Mouse (Mus musculus): Measurements from ENCODE around the gene Arhgdia. TPM values are rescaled to one million over a fixed set of nuclear protein-coding genes. Genes with fewer than 3 reads are reported as not detected.

The Arhgdia gene
- polyA plus RNA-seq, 1 experiment from 2014 or later: 435 TPM

- Histone ChIP-seq H3K27ac (ENCODE audit: low read length) (no peak overlapping the region), H3K4me2 (ENCODE audit: low read depth, low read length) (no peak overlapping the region), H3K4me3 (ENCODE audit: low read length) (no peak overlapping the region), H3K36me3 (ENCODE audit: control insufficient read depth, insufficient read depth) (no peaks in the 10 kb centered on the region), H3K4me1 (ENCODE audit: control insufficient read depth, insufficient read depth, low read length) (peaks cover 21% of the 10 kb centered on the region), H3K9me3 (replicated peaks; ENCODE audit: control insufficient read depth, low read length) (no peaks in the 10 kb centered on the region), H3K27me3 (ENCODE audit: control insufficient read depth, insufficient read depth, low read length) (no peaks in the 10 kb centered on the region), H3K9ac (ENCODE audit: low read length) (no peak overlapping the region)
- ATAC-seq (replicated peaks; ENCODE audit: extremely low read depth, insufficient read depth, low FRiP score): no peak
- WGBS: 47% methylated on average over 5 of the region's 5 CpGs
Observed at GRCm38 (mm10) chr11:120552736-120553135, 28.7 kb downstream of the Arhgdia start.

- WGBS: 92% methylated on average over 28 of the region's 28 CpGs
- Histone ChIP-seq H3K4me2 (ENCODE audit: low read depth, low read length) (peak within 1 kb of the TSS; percentile 84), H3K36me3 (ENCODE audit: control insufficient read depth, insufficient read depth) (no peaks in the 10 kb centered on the region), H3K4me1 (ENCODE audit: control insufficient read depth, insufficient read depth, low read length) (peaks cover 26% of the 10 kb centered on the region), H3K27me3 (ENCODE audit: control insufficient read depth, insufficient read depth, low read length) (no peaks in the 10 kb centered on the region), H3K9me3 (replicated peaks; ENCODE audit: control insufficient read depth, low read length) (no peaks in the 10 kb centered on the region), H3K4me3 (ENCODE audit: low read length) (peak within 1 kb of the TSS; percentile 68), H3K27ac (ENCODE audit: low read length) (peak within 1 kb of the TSS; percentile 69), H3K9ac (ENCODE audit: low read length) (peak within 1 kb of the TSS; percentile 86)
- ATAC-seq (replicated peaks; ENCODE audit: extremely low read depth, insufficient read depth, low FRiP score): no peak
Observed at GRCm38 (mm10) chr11:120550810-120551440, 30.5 kb downstream of the Arhgdia start, which contains the start of gene Ppp1r27. Gene Ppp1r27 (minus strand): TSS chr11:120551132.

GRCm38 (mm10) chr11:120549986-120550809, 31.2 kb downstream of the Arhgdia start:
- Histone ChIP-seq H3K27me3 (ENCODE audit: control insufficient read depth, insufficient read depth, low read length) (no peaks in the 10 kb centered on the region), H3K4me2 (ENCODE audit: low read depth, low read length) (peak overlapping the region; percentile 84), H3K4me1 (ENCODE audit: control insufficient read depth, insufficient read depth, low read length) (peaks cover 26% of the 10 kb centered on the region), H3K9ac (ENCODE audit: low read length) (peak overlapping the region; percentile 86), H3K9me3 (replicated peaks; ENCODE audit: control insufficient read depth, low read length) (no peaks in the 10 kb centered on the region), H3K4me3 (ENCODE audit: low read length) (peak overlapping the region; percentile 68), H3K27ac (ENCODE audit: low read length) (peak overlapping the region; percentile 69), H3K36me3 (ENCODE audit: control insufficient read depth, insufficient read depth) (no peaks in the 10 kb centered on the region)
- no peak for ATAC-seq (replicated peaks; ENCODE audit: extremely low read depth, insufficient read depth, low FRiP score)
- 69% methylated on average over 11 of the region's 11 CpGs for WGBS

GRCm38 (mm10) chr11:120549168-120549945, 32.1 kb downstream of the Arhgdia start, which contains the start of gene Mcrip1:
Gene Mcrip1 (minus strand): TSS chr11:120549727.
- WGBS: under 1% methylated on average over 76 of the region's 87 CpGs
- no peaks in the 10 kb centered on the region for H3K27me3 ChIP-seq (ENCODE audit: control insufficient read depth, insufficient read depth, low read length)
- peak within 1 kb of the TSS; percentile 86 for H3K9ac ChIP-seq (ENCODE audit: low read length)
- peaks cover 4% of the 10 kb centered on the region for H3K36me3 ChIP-seq (ENCODE audit: control insufficient read depth, insufficient read depth)
- peaks cover 20% of the 10 kb centered on the region for H3K4me1 ChIP-seq (ENCODE audit: control insufficient read depth, insufficient read depth, low read length)
- peak within 1 kb of the TSS; percentile 87 for H3K27ac ChIP-seq (ENCODE audit: low read length)
- H3K4me2 ChIP-seq (ENCODE audit: low read depth, low read length): peak within 1 kb of the TSS; percentile 84
- H3K4me3 ChIP-seq (ENCODE audit: low read length): peak within 1 kb of the TSS; percentile 68
- no peaks in the 10 kb centered on the region for H3K9me3 ChIP-seq (replicated peaks; ENCODE audit: control insufficient read depth, low read length)
- ATAC-seq (replicated peaks; ENCODE audit: extremely low read depth, insufficient read depth, low FRiP score): peak; percentile 89

GRCm38 (mm10) chr11:120548786-120549167, 32.6 kb downstream of the Arhgdia start:
- ATAC-seq (replicated peaks; ENCODE audit: extremely low read depth, insufficient read depth, low FRiP score): no peak
- WGBS: 14% methylated on average over 7 of the region's 7 CpGs

GRCm38 (mm10) chr11:120548214-120548613, 33.2 kb downstream of the Arhgdia start:
- WGBS: 73% methylated on average over 3 of the region's 3 CpGs
- H3K27ac ChIP-seq (ENCODE audit: low read length): no peak overlapping the region
- H3K9me3 ChIP-seq (replicated peaks; ENCODE audit: control insufficient read depth, low read length): no peaks in the 10 kb centered on the region
- H3K9ac ChIP-seq (ENCODE audit: low read length): peak overlapping the region; percentile 86
- H3K4me2 ChIP-seq (ENCODE audit: low read depth, low read length): peak overlapping the region; percentile 84
- no peak for ATAC-seq (replicated peaks; ENCODE audit: extremely low read depth, insufficient read depth, low FRiP score)
- H3K4me1 ChIP-seq (ENCODE audit: control insufficient read depth, insufficient read depth, low read length): peaks cover 20% of the 10 kb centered on the region
- peaks cover 11% of the 10 kb centered on the region for H3K36me3 ChIP-seq (ENCODE audit: control insufficient read depth, insufficient read depth)
- H3K27me3 ChIP-seq (ENCODE audit: control insufficient read depth, insufficient read depth, low read length): no peaks in the 10 kb centered on the region
- H3K4me3 ChIP-seq (ENCODE audit: low read length): peak overlapping the region; percentile 68

More at GRCm38 (mm10) chr11:120548786-120549167, 32.6 kb downstream of the Arhgdia start:
- Histone ChIP-seq H3K9me3 (replicated peaks; ENCODE audit: control insufficient read depth, low read length) (no peaks in the 10 kb centered on the region), H3K4me3 (ENCODE audit: low read length) (peak overlapping the region; percentile 68), H3K27me3 (ENCODE audit: control insufficient read depth, insufficient read depth, low read length) (no peaks in the 10 kb centered on the region), H3K27ac (ENCODE audit: low read length) (peak overlapping the region; percentile 87), H3K36me3 (ENCODE audit: control insufficient read depth, insufficient read depth) (peaks cover 8% of the 10 kb centered on the region), H3K4me1 (ENCODE audit: control insufficient read depth, insufficient read depth, low read length) (peaks cover 20% of the 10 kb centered on the region), H3K4me2 (ENCODE audit: low read depth, low read length) (peak overlapping the region; percentile 84), H3K9ac (ENCODE audit: low read length) (peak overlapping the region; percentile 86)

GRCm38 (mm10) chr11:120547469-120547868, 34.0 kb downstream of the Arhgdia start:
- H3K9ac ChIP-seq (ENCODE audit: low read length): 0 out of 2 replicates have a peak overlapping the region, but pooled peaks have one; percentile 7
- no peak overlapping the region for H3K4me3 ChIP-seq (ENCODE audit: low read length)
- peaks cover 22% of the 10 kb centered on the region for H3K4me1 ChIP-seq (ENCODE audit: control insufficient read depth, insufficient read depth, low read length)
- WGBS: 57% methylated on average over 2 of the region's 2 CpGs
- no peaks in the 10 kb centered on the region for H3K27me3 ChIP-seq (ENCODE audit: control insufficient read depth, insufficient read depth, low read length)
- H3K4me2 ChIP-seq (ENCODE audit: low read depth, low read length): 0 out of 2 replicates have a peak overlapping the region, but pooled peaks have one; percentile 2
- H3K36me3 ChIP-seq (ENCODE audit: control insufficient read depth, insufficient read depth): peaks cover 18% of the 10 kb centered on the region
- H3K27ac ChIP-seq (ENCODE audit: low read length): no peak overlapping the region
- no peaks in the 10 kb centered on the region for H3K9me3 ChIP-seq (replicated peaks; ENCODE audit: control insufficient read depth, low read length)
- no peak for ATAC-seq (replicated peaks; ENCODE audit: extremely low read depth, insufficient read depth, low FRiP score)

- Histone ChIP-seq H3K4me1 (ENCODE audit: control insufficient read depth, insufficient read depth, low read length) (peaks cover 26% of the 10 kb centered on the region), H3K4me3 (ENCODE audit: low read length) (no peak overlapping the region), H3K36me3 (ENCODE audit: control insufficient read depth, insufficient read depth) (peaks cover 18% of the 10 kb centered on the region), H3K9me3 (replicated peaks; ENCODE audit: control insufficient read depth, low read length) (no peaks in the 10 kb centered on the region), H3K27me3 (ENCODE audit: control insufficient read depth, insufficient read depth, low read length) (no peaks in the 10 kb centered on the region), H3K27ac (ENCODE audit: low read length) (no peak overlapping the region), H3K4me2 (ENCODE audit: low read depth, low read length) (no peak overlapping the region), H3K9ac (ENCODE audit: low read length) (no peak overlapping the region)
- ATAC-seq (replicated peaks; ENCODE audit: extremely low read depth, insufficient read depth, low FRiP score): no peak
- WGBS: 95% methylated on average over 3 of the region's 3 CpGs
Observed at GRCm38 (mm10) chr11:120545964-120546363, 35.5 kb downstream of the Arhgdia start.
